Mouse (Mus musculus) liver, postnatal 0 days (tissue): ENCODE data around the gene Sv2c. TPM values are rescaled to one million over a fixed set of nuclear protein-coding genes. Genes with fewer than 3 reads are reported as not detected.
A peak's percentile ranks its signal among the peaks of the same experiment; 100 is the strongest.

ENCODE experiments used
- ATAC-seq: fragments of 200-750 bp; cut with Nextera tagmentation; 2 replicates; pipeline ENCODE4 v1.8.0; 2017; ENCODE audit warnings: mild to moderate bottlenecking, moderate library complexity
- DNase-seq: peaks from one replicate; pipeline ENCODE4 v3.0.0-alpha.2; 2016
- H3K27ac ChIP-seq: fragments of 300-500 bp; sonication (generic); 2 replicates; pipeline ENCODE4 v1.5.1; 2014; ENCODE audit warnings: antibody characterized with exemption, moderate library complexity, mild to moderate bottlenecking, low read depth
- H3K27me3 ChIP-seq: fragments of 300-500 bp; sonication (generic); 2 replicates; pipeline ENCODE4 v1.6.1; 2014; ENCODE audit warnings: low read length, control low read depth, mixed read lengths; ENCODE audit not compliant: insufficient read depth
- H3K36me3 ChIP-seq: fragments of 300-500 bp; sonication (generic); replicated peaks from 2 replicates; pipeline ENCODE4 v1.6.1; 2014; ENCODE audit warnings: mild to moderate bottlenecking, control low read depth, low read length, moderate library complexity, mixed read lengths; ENCODE audit not compliant: insufficient read depth
- H3K4me1 ChIP-seq: fragments of 300-500 bp; sonication (generic); 2 replicates; pipeline ENCODE4 v1.6.1; 2014; ENCODE audit warnings: antibody characterized with exemption, mild to moderate bottlenecking, control low read depth; ENCODE audit not compliant: insufficient read depth
- H3K4me2 ChIP-seq: fragments of 300-500 bp; sonication (generic); 2 replicates; pipeline ENCODE4 v1.6.1; 2014; ENCODE audit warnings: low read depth, mild to moderate bottlenecking, low read length, moderate library complexity, mixed read lengths
- H3K4me3 ChIP-seq: fragments of 300-500 bp; sonication (generic); 2 replicates; pipeline ENCODE4 v1.5.1; 2014; ENCODE audit warnings: low read depth, low read length
- H3K9ac ChIP-seq: fragments of 300-500 bp; sonication (generic); replicated peaks from 2 replicates; pipeline ENCODE4 v1.6.1; 2014; ENCODE audit warnings: mild to moderate bottlenecking, moderate library complexity
- H3K9me3 ChIP-seq: fragments of 300-500 bp; sonication (generic); 2 replicates; pipeline ENCODE4 v1.6.1; 2016; ENCODE audit warnings: mild to moderate bottlenecking, control low read depth, low read length, mixed read lengths
- CTCF ChIP-seq: sonication (generic); IDR thresholded peaks from 2 replicates; pipeline ENCODE4 v1.5.1; 2016; ENCODE audit warnings: antibody characterized with exemption, low read depth
- EP300 ChIP-seq: IDR thresholded peaks from 2 replicates; pipeline ENCODE4 v1.6.1; 2016; ENCODE audit warnings: antibody characterized with exemption, low read depth, mild to moderate bottlenecking
- WGBS: fragments of 180-500 bp; shearing (Covaris S2); extraction: QIAGEN DNeasy Blood & Tissue Kit; methylation state at CpG from one replicate; pipeline ENCODE4 v1.1.7; 2014; ENCODE audit not compliant: insufficient replicate concordance; 5-methylcytosine and 5-hydroxymethylcytosine counted together
- polyA plus RNA-seq: library from polyadenylated mRNA; unstranded; fragments of >200 nt; fragmentation: Nextera tagmentation; extraction: Ambion mirVana; gene quantifications from 2 replicates; pipeline ENCODE4 v1.2.1, GENCODE M21; 2015

Gene Sv2c
- polyA plus RNA-seq, 1 experiment from 2014 or later: 0.29 TPM

DNA sequence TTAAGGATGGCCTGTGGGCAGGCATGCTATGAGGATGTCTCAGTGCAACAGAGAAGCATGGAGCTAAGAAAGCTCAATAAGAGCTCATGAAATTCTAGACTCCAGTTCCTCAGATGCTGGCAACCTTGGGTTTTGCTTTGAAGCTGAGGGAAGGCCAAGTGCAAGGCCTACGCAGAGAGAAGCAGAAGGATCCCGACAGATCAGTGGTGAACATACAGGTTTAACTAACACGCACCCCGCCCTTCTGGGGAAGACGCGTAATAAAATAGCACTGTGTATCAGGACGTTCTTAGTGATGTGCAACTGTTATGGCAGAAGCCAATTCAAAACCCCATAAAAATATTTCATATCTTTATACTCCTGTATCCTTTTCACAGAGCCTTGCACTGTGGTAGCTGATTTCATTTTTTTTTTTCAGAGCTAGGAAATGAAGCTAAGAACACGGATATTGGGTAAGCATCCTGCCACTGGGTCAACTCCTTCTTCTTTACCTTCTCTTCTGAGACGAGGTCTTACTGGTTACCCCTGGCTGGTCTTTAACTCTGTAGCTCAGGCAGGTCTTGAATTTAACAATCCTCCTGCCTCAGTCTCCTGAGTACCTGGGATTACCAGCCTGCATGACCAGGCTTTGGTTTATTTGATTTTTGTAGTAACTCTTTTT is 213.6 kb downstream of the Sv2c start:
- H3K27me3 ChIP-seq: no peaks in the 10 kb centered on the region
- no peaks in the 10 kb centered on the region for H3K9me3 ChIP-seq
- H3K4me2 ChIP-seq: no peak overlapping the region
- H3K36me3 ChIP-seq: no peaks in the 10 kb centered on the region
- 80% methylated on average over 9 of the region's 9 CpGs for WGBS
- DNase-seq: no peak
- H3K27ac ChIP-seq: peak overlapping the region; percentile 29; the same call in 1 of the 2 replicates
- TF ChIP-seq EP300 (no peak), CTCF (no peak)
- no peak for ATAC-seq
- peaks cover 4% of the 10 kb centered on the region for H3K4me1 ChIP-seq
- H3K4me3 ChIP-seq: no peak overlapping the region
- H3K9ac ChIP-seq: no peak overlapping the region

DNA sequence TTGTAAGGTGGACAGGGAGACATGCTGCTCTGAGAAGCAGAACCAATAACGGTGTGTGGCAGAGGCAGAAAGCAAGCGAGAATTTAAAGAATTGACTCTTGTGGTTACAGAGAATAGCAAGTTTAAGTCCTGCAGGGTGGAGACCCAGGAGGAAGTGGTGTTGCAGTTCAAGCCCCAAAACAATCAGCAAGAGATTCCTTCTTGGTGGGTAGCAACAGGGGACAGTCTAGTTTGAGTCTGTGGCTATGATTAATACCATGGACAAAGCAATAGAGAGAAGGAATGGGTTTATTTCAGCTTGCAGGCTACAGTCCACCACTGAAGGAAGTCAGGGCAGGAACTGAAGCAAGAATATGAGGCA is 219.4 kb downstream of the Sv2c start:
- Histone ChIP-seq H3K4me1 (peaks cover 14% of the 10 kb centered on the region), H3K27ac (no peak overlapping the region), H3K9me3 (no peaks in the 10 kb centered on the region), H3K4me2 (no peak overlapping the region), H3K9ac (no peak overlapping the region), H3K36me3 (no peaks in the 10 kb centered on the region), H3K27me3 (no peaks in the 10 kb centered on the region), H3K4me3 (no peak overlapping the region)
- no peak for DNase-seq
- 28% methylated on average over 2 of the region's 2 CpGs for WGBS
- no peak for TF ChIP-seq EP300
- ATAC-seq: no peak

DNA sequence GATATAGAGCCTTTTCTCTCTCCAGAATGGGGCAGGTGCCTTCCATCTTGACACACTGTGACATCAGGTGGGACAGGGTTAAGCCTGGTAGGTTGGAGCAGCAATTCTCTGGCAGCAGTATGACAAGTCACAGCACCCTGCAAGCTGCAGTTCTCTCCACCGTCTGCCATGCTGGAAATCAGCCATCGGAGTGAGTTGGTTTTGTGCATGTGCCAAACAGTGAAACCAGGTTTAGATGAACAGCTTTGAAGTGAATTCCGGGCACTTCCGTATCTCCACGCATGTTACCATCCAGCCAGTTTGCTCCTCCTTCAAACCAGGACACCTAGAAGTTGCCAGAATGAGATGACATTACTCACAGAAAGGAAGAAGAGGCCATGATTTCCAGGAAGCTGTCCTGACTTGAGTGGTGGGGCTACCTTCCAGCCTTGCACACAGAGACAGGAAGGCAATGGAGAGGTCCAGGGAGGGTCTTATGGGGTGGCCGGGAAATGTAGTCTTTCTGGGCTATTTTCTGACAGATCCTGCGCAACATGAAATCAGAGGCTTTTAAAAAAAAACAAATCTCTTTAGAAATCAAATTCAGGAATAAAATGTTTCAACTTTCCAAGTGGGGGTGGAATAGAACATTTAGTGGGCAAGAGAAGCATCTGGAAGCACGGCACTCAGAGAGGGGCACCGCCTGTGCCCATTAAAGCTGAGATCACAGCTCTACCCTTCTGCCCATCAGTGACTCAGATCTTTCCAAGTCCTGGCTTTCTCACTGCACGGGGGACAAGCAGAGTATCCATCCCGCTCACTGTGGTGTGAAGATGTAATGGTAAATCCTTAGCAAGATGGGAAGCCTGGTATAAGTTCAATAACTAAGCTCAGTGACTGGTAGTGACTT is 220.0 kb downstream of the Sv2c start:
- Histone ChIP-seq H3K4me3 (no peak overlapping the region), H3K27ac (no peak overlapping the region), H3K9me3 (no peaks in the 10 kb centered on the region), H3K4me2 (no peak overlapping the region), H3K27me3 (no peaks in the 10 kb centered on the region), H3K9ac (no peak overlapping the region), H3K4me1 (peaks cover 14% of the 10 kb centered on the region), H3K36me3 (no peaks in the 10 kb centered on the region)
- DNase-seq (no peak), ATAC-seq (no peak)
- 73% methylated on average over 11 of the region's 11 CpGs for WGBS
- TF ChIP-seq EP300 (no peak), CTCF (no peak)

DNA sequence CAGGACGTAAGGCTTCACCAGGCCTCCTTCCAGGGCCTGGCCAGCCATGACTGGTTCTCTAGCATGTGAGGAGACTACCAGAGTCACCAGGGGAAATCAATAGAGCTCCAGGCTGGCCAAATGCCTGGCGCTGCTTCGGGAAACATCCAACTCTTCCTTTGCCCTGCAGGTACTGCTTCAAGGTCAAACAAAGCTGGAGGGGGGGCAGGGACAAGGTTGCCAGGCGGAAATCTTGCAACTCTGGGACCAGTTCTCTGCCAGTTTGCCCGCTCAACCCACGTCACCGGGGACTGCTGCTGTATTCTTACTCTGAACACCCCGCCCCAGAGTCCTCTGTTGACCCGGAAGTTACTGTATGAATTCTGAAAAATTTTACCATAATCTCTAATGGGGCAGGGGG is 222.1 kb downstream of the Sv2c start:
- Histone ChIP-seq H3K27me3 (no peaks in the 10 kb centered on the region), H3K4me1 (peaks cover 14% of the 10 kb centered on the region), H3K9ac (no peak overlapping the region), H3K4me3 (no peak overlapping the region), H3K9me3 (no peaks in the 10 kb centered on the region), H3K4me2 (no peak overlapping the region), H3K36me3 (no peaks in the 10 kb centered on the region), H3K27ac (no peak overlapping the region)
- TF ChIP-seq EP300 (no peak), CTCF (no peak)
- ATAC-seq (no peak), DNase-seq (peak; percentile 22)
- WGBS: 60% methylated on average over 9 of the region's 9 CpGs

GRCm38 (mm10) chr13:95909244-95909643 is 223.1 kb downstream of the Sv2c start:
- Histone ChIP-seq H3K4me1 (peaks cover 14% of the 10 kb centered on the region), H3K27ac (no peak overlapping the region)
- no peak for TF ChIP-seq CTCF
- TF ChIP-seq EP300: no peak

More at GRCm38 (mm10) chr13:95909244-95909643, 223.1 kb downstream of the Sv2c start:
- ATAC-seq (no peak), DNase-seq (no peak)
- Histone ChIP-seq H3K4me3 (no peak overlapping the region), H3K9me3 (no peaks in the 10 kb centered on the region; the same call in 1 of the 2 replicates), H3K9ac (no peak overlapping the region), H3K4me2 (no peak overlapping the region), H3K36me3 (no peaks in the 10 kb centered on the region), H3K27me3 (no peaks in the 10 kb centered on the region)
- WGBS: 71% methylated on average over 2 of the region's 2 CpGs

Other genes with a start within 250 kb of the Sv2c start
- gene Iqgap2, start 240.7 kb downstream of the Sv2c start, polyA plus RNA-seq: 23.5 and 24.6 TPM in 2 replicates
- gene Gm20075, start 51.2 kb downstream of the Sv2c start, polyA plus RNA-seq: 8.5 and 8.8 TPM in 2 replicates
- not detected in 2 replicates for gene Gm17190, start 50.5 kb downstream of the Sv2c start, polyA plus RNA-seq